Mouse (Mus musculus) stomach, embryonic 16.5 days (tissue): Measurements from ENCODE around the gene Nsg2. TPM values are rescaled to one million over a fixed set of nuclear protein-coding genes. Genes with fewer than 3 reads are reported as not detected.

ENCODE experiments used
- ATAC-seq: fragments of 200-750 bp; cut with Nextera tagmentation; 2 replicates; pipeline ENCODE4 v1.8.0; 2017; ENCODE audit warnings: moderate number of reproducible peaks, moderate TSS enrichment; ENCODE audit not compliant: insufficient read depth, low FRiP score
- H3K27ac ChIP-seq: fragments of 300-500 bp; sonication (generic); 2 replicates; pipeline ENCODE4 v1.5.1; 2014; ENCODE audit warnings: low read length
- H3K27me3 ChIP-seq: fragments of 300-500 bp; sonication (generic); 2 replicates; pipeline ENCODE4 v1.6.1; 2014; ENCODE audit warnings: low read length, control low read depth, mixed read lengths; ENCODE audit not compliant: control insufficient read depth, insufficient read depth
- H3K36me3 ChIP-seq: fragments of 300-500 bp; sonication (generic); 2 replicates; pipeline ENCODE4 v1.6.1; 2014; ENCODE audit warnings: low read length; ENCODE audit not compliant: control insufficient read depth, insufficient read depth
- H3K4me1 ChIP-seq: fragments of 300-500 bp; sonication (generic); 2 replicates; pipeline ENCODE4 v1.6.1; 2014; ENCODE audit warnings: low read length, control low read depth, mixed read lengths; ENCODE audit not compliant: control insufficient read depth, insufficient read depth
- H3K4me2 ChIP-seq: fragments of 300-500 bp; sonication (generic); 2 replicates; pipeline ENCODE4 v1.6.1; 2014; ENCODE audit warnings: low read depth, low read length, mixed read lengths
- H3K4me3 ChIP-seq: fragments of 300-500 bp; sonication (generic); replicated peaks from 2 replicates; pipeline ENCODE4 v1.5.1; 2014; ENCODE audit warnings: mild to moderate bottlenecking, low read length
- H3K9ac ChIP-seq: fragments of 300-500 bp; sonication (generic); 2 replicates; pipeline ENCODE4 v1.6.1; 2014; ENCODE audit warnings: low read length
- H3K9me3 ChIP-seq: fragments of 300-500 bp; sonication (generic); replicated peaks from 2 replicates; pipeline ENCODE4 v1.6.1; 2016; ENCODE audit warnings: low read length, control low read depth; ENCODE audit not compliant: control insufficient read depth
- WGBS: fragments of 180-500 bp; shearing (Covaris S2); extraction: QIAGEN DNeasy Blood & Tissue Kit; methylation state at CpG from one replicate; pipeline ENCODE4 v1.1.7; 2014; 5-methylcytosine and 5-hydroxymethylcytosine counted together
- polyA plus RNA-seq: library from polyadenylated mRNA; unstranded; fragments of >200 nt; fragmentation: Nextera tagmentation; extraction: Ambion mirVana; gene quantifications from 2 replicates; pipeline ENCODE4 v1.2.1, GENCODE M21; 2015

Nsg2 gene
- polyA plus RNA-seq, 1 experiment from 2014 or later = 8.2 TPM

- Histone ChIP-seq H3K27ac (no peak overlapping the region), H3K4me1 (peaks cover 7% of the 10 kb centered on the region; the same call in 1 of the 2 replicates), H3K27me3 (no peaks in the 10 kb centered on the region), H3K9me3 (0 out of 2 replicates have a peak, but pooled peaks cover 3% of the 10 kb centered on the region), H3K9ac (no peak overlapping the region), H3K4me3 (no peak overlapping the region), H3K36me3 (no peaks in the 10 kb centered on the region), H3K4me2 (no peak overlapping the region)
- 84% methylated on average over 4 of the region's 4 CpGs for WGBS
- no peak for ATAC-seq
Observed at GRCm38 (mm10) chr11:32106647-32106985, 106.4 kb downstream of the Nsg2 start.

DNA sequence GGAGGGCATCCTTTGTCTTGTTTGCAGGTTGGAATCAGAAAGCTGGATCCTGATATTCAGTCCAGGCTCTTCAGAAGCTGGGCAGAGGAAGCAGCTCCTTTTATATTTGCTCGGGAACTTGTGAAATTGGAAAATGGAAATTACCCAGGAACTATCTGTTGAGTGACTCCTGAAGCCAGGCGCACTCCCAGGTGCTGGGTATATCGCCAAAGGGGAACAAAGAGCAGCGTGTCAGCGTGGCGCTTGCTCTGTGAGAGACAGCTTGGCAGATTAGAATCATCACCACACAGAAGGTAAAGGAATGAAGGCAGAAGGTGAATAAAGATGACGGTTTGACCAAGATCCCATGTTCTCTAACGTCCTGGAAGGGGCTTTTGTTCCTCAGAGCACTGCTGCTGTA is 108.2 kb downstream of the Nsg2 start:
- ATAC-seq = no peak
- H3K4me3 ChIP-seq = no peak overlapping the region
- H3K9me3 ChIP-seq = 0 out of 2 replicates have a peak, but pooled peaks cover 3% of the 10 kb centered on the region
- no peak overlapping the region for H3K4me2 ChIP-seq
- H3K36me3 ChIP-seq = no peaks in the 10 kb centered on the region
- no peak overlapping the region for H3K9ac ChIP-seq
- H3K4me1 ChIP-seq = no peaks in the 10 kb centered on the region
- 75% methylated on average over 8 of the region's 8 CpGs for WGBS
- H3K27ac ChIP-seq = no peak overlapping the region
- H3K27me3 ChIP-seq = no peaks in the 10 kb centered on the region

Other genes with a start within 250 kb of the Nsg2 start
- 5.3 and 5.8 TPM in 2 replicates for gene Cpeb4, start 128.3 kb upstream of the Nsg2 start, polyA plus RNA-seq
- 0.06 TPM in 1 of 2 replicates, not detected in the other for gene 4930524B15Rik, start 34.9 kb upstream of the Nsg2 start, polyA plus RNA-seq
- gene Il9r, start 199.8 kb downstream of the Nsg2 start, polyA plus RNA-seq = 0.07 and 0.09 TPM in 2 replicates
- 44.9 and 47.5 TPM in 2 replicates for gene Snrnp25, start 205.0 kb downstream of the Nsg2 start, polyA plus RNA-seq
- gene Rhbdf1, start 221.8 kb downstream of the Nsg2 start, polyA plus RNA-seq = 57.4 and 67.7 TPM in 2 replicates
- 32.6 and 33.8 TPM in 2 replicates for gene Mpg, start 226.0 kb downstream of the Nsg2 start, polyA plus RNA-seq